Mouse (Mus musculus) megakaryocyte progenitor cell, adult 5-6 weeks (primary cell): ENCODE results near the gene Acmsd. TPM values are rescaled to one million over a fixed set of nuclear protein-coding genes. Genes with fewer than 3 reads are reported as not detected.

Source experiments
- ATAC-seq: replicated peaks from 2 replicates; pipeline ENCODE4 v1.8.0; 2016; ENCODE audit warnings: mild to moderate bottlenecking, moderate TSS enrichment, inconsistent platforms; ENCODE audit not compliant: poor library complexity
- total RNA-seq, 2 experiments: library from RNA; stranded (forward) in 1 of 2; stranded (reverse) in 1 of 2; fragments of 157-497, 149-512 nt in 1 of 2; fragments of 200-1000 nt in 1 of 2; gene quantifications; 2 replicates each; pipeline versions ENCODE4 v1.2.3 to v1.2.4; 2015 to 2017

Gene Acmsd
- total RNA-seq (2015), result 0.64 and 2.4 TPM in 2 replicates
- total RNA-seq (2017), result 1.4 and 1.8 TPM in 2 replicates

DNA sequence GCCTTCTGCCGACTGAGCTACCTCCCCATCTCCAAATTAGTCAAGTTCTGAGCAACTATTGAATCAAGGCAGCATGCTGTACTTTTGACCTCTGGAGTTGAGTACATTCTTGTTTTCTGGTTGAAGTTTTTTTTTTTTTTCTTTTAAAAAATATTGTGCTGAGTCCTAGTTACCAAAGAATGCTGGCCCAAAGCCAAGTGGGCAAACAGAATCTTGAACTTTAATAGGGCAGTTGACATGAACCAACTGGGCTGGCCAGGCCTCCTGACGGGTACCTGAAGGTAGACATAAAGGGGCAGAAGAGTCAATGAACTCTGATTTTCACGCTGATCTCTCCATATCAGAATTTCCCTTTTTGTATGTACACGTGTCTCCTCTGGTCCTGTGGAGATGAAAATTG, at the start of gene Acmsd:
Gene Acmsd, plus strand, starts transcription at position 318 of the 400 bp plus-strand sequence.
- ATAC-seq, result no peak

DNA sequence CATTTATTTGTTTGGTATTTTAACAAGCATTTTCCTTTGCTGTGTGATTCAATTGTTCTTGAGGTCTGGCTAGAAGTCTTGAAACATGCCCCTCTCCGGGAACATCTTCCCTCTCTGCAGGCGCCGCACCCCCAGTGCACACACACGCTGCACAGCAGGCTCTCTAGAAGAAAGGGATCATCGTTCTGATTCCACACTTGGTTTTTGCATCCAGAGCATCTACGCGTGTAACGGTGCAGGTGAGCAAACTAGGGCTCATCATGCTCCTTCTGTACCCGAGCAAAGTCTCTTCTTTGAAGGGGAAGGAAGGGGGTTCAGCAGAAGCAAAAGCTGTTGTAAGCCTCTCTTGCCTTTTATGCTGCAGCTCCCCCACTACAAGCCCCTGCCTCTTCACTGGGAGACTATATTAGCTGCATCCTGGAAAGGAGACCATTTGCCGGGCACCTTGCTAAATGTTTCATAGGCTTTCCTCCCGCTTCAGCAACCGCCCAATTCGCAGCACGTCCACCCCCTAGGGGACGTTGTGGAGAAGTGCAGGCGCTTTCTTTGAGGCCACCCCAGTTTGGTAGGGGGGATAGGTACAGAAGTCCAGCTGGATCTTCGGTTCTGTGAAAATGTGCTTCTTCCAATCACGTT, 49.6 kb upstream of the Acmsd start, which contains the start of gene Tmem163:
Gene Tmem163, minus strand, starts transcription at position 51 of the 636 bp plus-strand sequence.
- ATAC-seq, result peak; percentile 80

DNA sequence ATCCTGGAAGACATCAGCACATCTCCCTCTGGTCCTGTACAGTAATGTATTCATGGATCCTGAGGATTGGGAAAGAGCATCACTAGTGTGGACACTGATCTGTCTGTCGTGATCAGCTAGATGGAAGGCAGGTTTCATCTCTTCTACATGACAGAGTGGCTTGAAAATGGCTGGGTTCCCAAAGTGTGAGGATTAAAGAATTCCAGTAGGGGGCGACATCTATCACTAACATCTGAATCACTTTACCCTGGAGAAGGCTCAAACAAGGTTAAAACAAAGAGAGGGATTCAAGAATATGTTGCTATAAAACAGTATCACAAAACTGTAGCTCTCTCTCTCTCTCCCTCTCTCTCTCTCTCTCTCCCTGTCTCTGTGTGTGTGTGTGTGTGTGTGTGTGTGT, 32.7 kb upstream of the Acmsd start:
- peak; percentile 61; the same call in 1 of the 2 replicates for ATAC-seq

- peak; percentile 77 for ATAC-seq
Observed at GRCm38 (mm10) chr1:127702187-127702586, 27.0 kb upstream of the Acmsd start.

GRCm38 (mm10) chr1:127706269-127706668, 22.9 kb upstream of the Acmsd start:
- ATAC-seq, result no peak

- no peak for ATAC-seq
Observed at GRCm38 (mm10) chr1:127716441-127716840, 12.8 kb upstream of the Acmsd start.

GRCm38 (mm10) chr1:127718290-127718689, 10.9 kb upstream of the Acmsd start:
- ATAC-seq, result no peak

- no peak for ATAC-seq
Observed at GRCm38 (mm10) chr1:127723596-127723995, 5.6 kb upstream of the Acmsd start.

DNA sequence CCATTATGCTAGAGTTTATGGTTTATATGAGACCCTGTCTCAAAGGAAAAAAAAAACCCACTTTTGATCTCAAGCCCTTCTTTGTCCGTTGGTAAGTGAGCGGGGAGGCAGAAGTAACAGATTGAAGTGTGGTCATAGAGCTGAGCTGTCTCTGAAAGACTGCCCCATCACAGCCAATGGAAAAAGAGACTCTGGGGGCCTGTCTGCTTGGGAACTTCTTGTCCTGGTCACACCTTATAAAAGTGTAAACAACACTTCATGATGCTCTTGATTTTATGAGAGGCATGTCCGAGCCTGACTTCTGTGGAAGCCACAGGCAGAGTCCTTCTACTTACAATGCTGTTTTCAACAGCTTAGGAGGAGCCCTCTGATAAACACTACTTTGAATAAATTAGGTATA, 1.9 kb downstream of the Acmsd start:
- no peak for ATAC-seq

DNA sequence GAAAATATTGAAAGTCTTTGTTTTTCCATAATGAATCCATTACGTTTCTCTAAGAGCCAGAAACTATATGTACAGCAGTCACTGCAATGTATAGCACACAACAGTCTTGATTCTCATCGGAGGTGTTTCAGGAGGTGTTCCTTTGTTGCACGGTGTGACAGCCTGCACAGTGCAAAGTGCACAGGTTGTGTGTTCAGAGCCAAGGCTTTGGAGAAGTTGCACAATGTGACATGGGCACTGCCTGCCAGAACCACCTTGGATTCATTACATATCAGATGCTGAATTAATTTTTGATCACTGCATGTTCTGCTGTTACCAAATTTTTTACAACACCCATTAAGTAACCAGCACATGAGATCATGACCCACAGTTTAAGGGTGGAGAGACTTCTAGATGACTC, 3.2 kb downstream of the Acmsd start:
- ATAC-seq, result no peak

DNA sequence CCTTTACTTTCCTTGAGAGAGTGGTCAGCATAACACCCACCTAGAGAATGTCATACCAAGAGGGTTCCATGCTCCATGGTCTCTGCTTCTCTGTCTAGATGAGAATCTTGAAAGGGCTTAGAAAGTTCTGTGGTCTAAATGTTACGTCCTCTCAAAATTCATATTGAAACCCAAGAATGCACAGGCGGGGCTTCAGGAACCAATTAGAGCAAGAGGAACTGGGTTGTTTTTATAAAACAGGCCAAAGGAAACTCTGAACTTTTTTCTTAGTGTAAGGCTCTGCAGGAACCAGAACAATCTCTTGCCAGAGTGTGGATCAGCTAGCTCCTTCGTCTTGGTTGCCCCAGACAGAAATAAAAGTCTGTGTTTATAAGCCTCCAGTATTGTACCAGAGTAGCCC, 3.6 kb downstream of the Acmsd start:
- ATAC-seq, result no peak

- no peak for ATAC-seq
Observed at GRCm38 (mm10) chr1:127735356-127735755, 6.1 kb downstream of the Acmsd start.

- no peak for ATAC-seq
Observed at GRCm38 (mm10) chr1:127750401-127751102, 21.3 kb downstream of the Acmsd start.

- 0 out of 2 replicates have a peak, but pooled peaks have one; percentile 4 for ATAC-seq
Observed at GRCm38 (mm10) chr1:127755806-127756205, 26.6 kb downstream of the Acmsd start.

DNA sequence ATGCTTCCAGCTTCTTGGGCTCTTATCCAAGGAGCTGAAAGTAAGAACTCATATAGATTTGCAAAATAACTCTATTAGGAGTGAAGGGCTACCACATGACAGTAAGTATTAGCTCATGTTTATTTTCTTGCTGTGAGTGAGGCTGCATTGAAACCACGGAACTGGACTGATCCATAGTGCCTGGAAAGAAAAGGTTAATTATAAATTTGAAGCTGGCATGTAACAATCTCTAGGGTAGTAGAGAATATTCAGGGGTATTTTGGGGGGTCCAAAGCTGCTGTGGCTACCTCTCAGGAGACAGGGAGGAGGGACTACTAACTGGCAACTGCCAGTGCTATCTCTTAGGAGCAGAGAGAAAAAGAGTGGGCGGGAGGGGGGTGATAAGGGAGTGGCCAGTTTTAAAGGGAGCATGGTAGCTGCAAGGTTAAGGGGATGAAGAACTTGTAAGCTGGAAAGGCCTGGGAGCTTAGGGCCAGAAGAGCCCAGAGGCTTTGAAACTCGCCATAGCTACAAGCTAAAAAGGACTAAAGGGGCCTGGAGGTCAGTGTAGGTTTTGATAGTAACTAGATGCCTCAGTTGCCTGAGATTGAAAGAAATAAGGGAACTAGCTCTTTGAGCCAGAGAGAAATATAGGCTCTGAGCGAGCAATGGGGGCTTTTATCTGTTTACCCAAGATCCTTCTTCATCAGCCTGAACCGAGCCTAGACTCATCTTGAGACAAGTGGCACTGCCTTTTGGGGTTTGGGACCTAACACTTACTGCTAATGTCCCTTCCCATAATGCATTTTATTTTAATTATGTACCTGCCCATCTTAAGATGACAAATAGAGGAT, 27.3 kb downstream of the Acmsd start:
- ATAC-seq, result peak; percentile 93

DNA sequence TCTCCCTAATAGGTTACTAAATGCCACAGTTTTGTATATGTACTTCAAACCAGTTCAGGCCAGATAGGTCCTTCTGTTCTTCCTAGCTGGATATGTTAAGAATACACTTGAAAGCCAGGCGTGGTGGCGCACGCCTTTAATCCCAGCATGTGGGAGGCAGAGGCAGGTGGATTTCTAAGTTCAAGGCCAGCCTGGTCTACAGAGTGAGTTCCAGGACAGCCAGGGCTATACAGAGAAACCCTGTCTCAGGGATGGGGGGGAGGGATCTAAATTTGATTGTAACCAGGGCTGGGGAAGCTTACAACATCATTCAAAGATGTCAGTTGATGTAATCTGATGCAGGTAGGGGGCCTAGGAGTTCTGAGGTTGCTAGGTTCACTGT, 27.9 kb downstream of the Acmsd start:
- ATAC-seq, result peak; percentile 5; the same call in 1 of the 2 replicates

DNA sequence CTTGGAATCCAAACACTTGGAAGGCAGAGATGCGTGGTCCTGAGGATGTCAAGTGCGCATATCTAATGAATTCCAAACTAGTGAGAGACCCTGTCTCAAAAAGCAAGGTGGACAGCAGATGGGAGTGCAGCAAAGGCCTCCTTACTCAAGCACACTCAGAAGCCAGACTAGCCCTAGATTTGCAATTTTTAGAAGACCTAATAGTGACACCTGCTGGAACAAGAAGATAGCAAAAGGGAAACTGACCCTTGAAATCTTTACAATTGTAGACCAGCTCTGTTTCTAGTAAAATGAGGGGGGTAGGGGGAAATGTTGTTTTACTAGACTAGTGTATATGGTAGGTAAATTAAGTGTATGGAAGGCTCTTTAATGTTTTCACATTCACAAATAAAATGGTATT, 36.3 kb downstream of the Acmsd start:
- peak; percentile 86 for ATAC-seq

DNA sequence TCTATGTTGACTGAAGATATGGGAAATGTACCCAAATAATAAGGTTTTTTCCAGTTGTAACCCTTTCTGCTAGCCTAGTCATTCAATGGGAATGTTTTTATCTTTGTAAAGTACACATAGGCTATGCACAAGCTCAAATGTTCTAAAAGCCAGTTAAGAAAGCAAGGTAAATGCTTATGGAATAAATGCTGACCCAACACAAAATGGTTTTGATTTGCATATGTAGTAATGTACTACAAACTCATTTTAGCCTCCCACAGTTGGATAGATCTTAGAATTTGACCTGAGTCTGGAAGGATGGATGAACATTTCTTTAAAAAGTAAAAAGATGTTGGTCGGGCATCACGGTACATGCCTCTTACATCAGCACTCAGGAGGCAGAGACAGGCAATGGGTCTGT, 37.5 kb downstream of the Acmsd start:
- no peak for ATAC-seq

DNA sequence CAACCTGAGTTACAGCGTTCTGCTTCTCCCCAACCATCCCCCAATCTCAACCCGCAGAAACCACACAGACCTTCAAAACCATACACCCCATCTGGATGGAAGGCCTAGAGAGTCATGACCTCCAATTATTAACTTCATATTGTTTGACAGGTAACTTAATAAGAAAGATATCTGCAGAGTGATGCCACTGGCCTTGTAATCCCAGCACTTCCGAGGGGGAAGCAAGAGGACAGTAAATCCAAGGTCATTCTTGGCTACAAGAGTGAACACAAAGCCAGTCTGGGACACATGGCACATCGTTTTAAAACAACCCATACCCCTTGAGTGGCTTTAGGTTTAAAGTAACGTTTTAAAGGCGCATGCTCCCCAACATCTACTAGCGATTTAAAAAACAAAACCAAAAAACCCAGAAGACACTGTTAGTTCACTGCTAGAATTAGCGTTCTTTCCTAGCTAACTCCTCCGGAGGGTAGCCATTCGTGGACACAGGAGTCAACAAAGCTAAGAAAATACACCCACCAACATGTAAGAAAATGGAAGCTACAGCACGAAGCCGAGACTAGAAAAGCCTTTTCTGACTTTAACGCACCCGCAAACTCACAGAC, 44.1 kb downstream of the Acmsd start:
- ATAC-seq, result no peak

- peak; percentile 92 for ATAC-seq
Observed at GRCm38 (mm10) chr1:127773803-127774500, 44.7 kb downstream of the Acmsd start, which contains the start of gene Ccnt2. TSS of gene Ccnt2 (plus strand) at chr1:127774164.
